ENCODE assay signal across 9 mouse cellular contexts in genomic region chr2:136059029-136059669, GRCm38 (mm10). TPM values are rescaled to one million over a fixed set of nuclear protein-coding genes. Genes with fewer than 3 reads are reported as not detected.
DNase-seq lines count a peak whose midpoint lies in the region; ATAC-seq lines count a peak whose summit lies in the region.
"Had no signal": no experiment of that assay in that cellular context is flagged by ENCODE, and none has a peak within 500 bp of the region (broad histone marks: within the 10 kb centered on the region; RNA-seq: fewer than 3 reads in every experiment).

No protein-coding gene starts in this region.

- H3K4me1 ChIP-seq in heart, embryonic 13.5 days: peaks cover 13% of the 10 kb centered on the region
- H3K4me1 ChIP-seq in forebrain, embryonic 11.5 days (replicated peaks; ENCODE audit: control insufficient read depth, insufficient read depth, low read length): peaks cover 5% of the 10 kb centered on the region; the same call in 1 of the 2 replicates
- peaks cover 19% of the 10 kb centered on the region for H3K4me1 ChIP-seq in limb, embryonic 15.5 days

- H3K4me3 ChIP-seq in heart, embryonic 13.5 days: peak overlapping the region; percentile 23
- H3K4me3 ChIP-seq in forebrain, embryonic 11.5 days (ENCODE audit: low read depth, low read length): peak overlapping the region; percentile 24
- H3K4me3 ChIP-seq in limb, embryonic 15.5 days: peak overlapping the region; percentile 30

- ATAC-seq in heart, embryonic 13.5 days (ENCODE audit: extremely low read depth, insufficient number of reproducible peaks, low FRiP score, low TSS enrichment): no peak
- ATAC-seq in forebrain, embryonic 11.5 days (replicated peaks; ENCODE audit: low FRiP score): 0 out of 2 replicates have a peak, but pooled peaks have one; percentile 27
- no peak for ATAC-seq in limb, embryonic 15.5 days (ENCODE audit: insufficient number of reproducible peaks, low FRiP score, low TSS enrichment, low read depth)

- no peak overlapping the region for H3K27ac ChIP-seq in heart, embryonic 13.5 days (replicated peaks)
- no peak overlapping the region for H3K27ac ChIP-seq in forebrain, embryonic 11.5 days (ENCODE audit: low read depth, low read length)
- no peak overlapping the region for H3K27ac ChIP-seq in limb, embryonic 15.5 days

- H3K4me2 ChIP-seq in heart, embryonic 13.5 days: peak overlapping the region; percentile 48
- H3K4me2 ChIP-seq in forebrain, embryonic 11.5 days (ENCODE audit: low read depth, low read length, severe bottlenecking): peak overlapping the region; percentile 56
- H3K4me2 ChIP-seq in limb, embryonic 15.5 days: peak overlapping the region; percentile 46

- no peaks in the 10 kb centered on the region for H3K9me3 ChIP-seq in heart, embryonic 13.5 days
- no peaks in the 10 kb centered on the region for H3K9me3 ChIP-seq in forebrain, embryonic 11.5 days (ENCODE audit: control insufficient read depth, low read length)
- no peaks in the 10 kb centered on the region for H3K9me3 ChIP-seq in limb, embryonic 15.5 days

- DNase-seq in heart, postnatal 25 days (ENCODE audit: low spot score): no peak
- peak; percentile 27 for DNase-seq in ES-CJ7 (ENCODE audit: low read depth, low spot score)
- DNase-seq in forebrain, embryonic 11.5 days (ENCODE audit: low spot score): peak; percentile 60
- no peak for DNase-seq in ovary, adult 18-20 months (ENCODE audit: low spot score)
- no peak for DNase-seq in left cerebral cortex, adult 8-10 months (ENCODE audit: low spot score in 2 of 2)
- no peak for DNase-seq in cerebellum, postnatal 4 days (ENCODE audit: low spot score in 2 of 2)

- intact Hi-C loops in heart, postnatal 25 days (cut with DNase I): no loop called here

- H3K27me3 ChIP-seq in heart, embryonic 13.5 days (replicated peaks): peaks cover 58% of the 10 kb centered on the region
- peaks cover 36% of the 10 kb centered on the region for H3K27me3 ChIP-seq in forebrain, embryonic 11.5 days (ENCODE audit: control insufficient read depth, insufficient read depth, low read length)
- peaks cover 38% of the 10 kb centered on the region for H3K27me3 ChIP-seq in limb, embryonic 15.5 days

- no peak overlapping the region for H3K9ac ChIP-seq in heart, embryonic 13.5 days
- H3K9ac ChIP-seq in forebrain, embryonic 11.5 days (ENCODE audit: low read length): no peak overlapping the region
- H3K9ac ChIP-seq in limb, embryonic 15.5 days: no peak overlapping the region

- under 1% methylated on average over 37 of the region's 37 CpGs for WGBS in heart, embryonic 13.5 days
- 2% methylated on average over 35 of the region's 37 CpGs for WGBS in forebrain, embryonic 11.5 days
- WGBS in limb, embryonic 15.5 days: 3% methylated on average over 37 of the region's 37 CpGs

- no peaks in the 10 kb centered on the region for H3K36me3 ChIP-seq in heart, embryonic 13.5 days
- H3K36me3 ChIP-seq in forebrain, embryonic 11.5 days (ENCODE audit: control insufficient read depth, insufficient read depth, low read length): no peaks in the 10 kb centered on the region
- H3K36me3 ChIP-seq in limb, embryonic 15.5 days: no peaks in the 10 kb centered on the region
- H3K36me3 ChIP-seq: G1E had no signal

RNA-seq across cellular contexts. Expression of gene Lamp5, which starts 7.1 kb away (rescaled TPM):
- 0.08 TPM in 1 of 2 replicates, not detected in the other for polyA plus RNA-seq in heart, embryonic 13.5 days (2015; fragmentation: Nextera tagmentation; extraction: Ambion mirVana)
- not detected for total RNA-seq in heart, postnatal 25 days (2021)
- polyA plus RNA-seq in forebrain, embryonic 11.5 days (2014; fragmentation: Nextera tagmentation; extraction: Ambion mirVana): 3.0 and 3.6 TPM in 2 replicates
- 0.35 and 1.1 TPM in 2 replicates for polyA plus RNA-seq in limb, embryonic 15.5 days (2015; fragmentation: Nextera tagmentation; extraction: Ambion mirVana)
- total RNA-seq in left cerebral cortex, adult 8-10 months (2022): 100 to 1,000 TPM; 191 to 219 (median 203) TPM
- polyA plus RNA-seq: G1E had no signal

Comparison
In these comparisons a context has a peak if more than half of its experiments do, and no peak if none do; other contexts are left out.
1. DNase-seq: peak in ES-CJ7 (single experiment) and forebrain, embryonic 11.5 days (single experiment); none in heart, postnatal 25 days (single experiment), ovary, adult 18-20 months (single experiment), left cerebral cortex, adult 8-10 months (0 of 2) and cerebellum, postnatal 4 days (0 of 2).
2. Peak in every context shown above with its lines, with median percentiles within 50 percentile points of each other: H3K4me2 ChIP-seq and H3K4me3 ChIP-seq.